Mouse (Mus musculus): ENCODE data around the gene Sars2.

- TF ChIP-seq POLR2A (IDR thresholded peaks at IDR 0.05; ENCODE audit: control insufficient read depth, extremely low read depth, insufficient read depth, low read length, poor library complexity), result no peak
- TF ChIP-seq CTCF (IDR thresholded peaks at IDR 0.05; ENCODE audit: borderline replicate concordance, control insufficient read depth, extremely low read depth, insufficient read depth, low read length, poor library complexity), result no peak
Measured at GRCm38 (mm10) chr7:28802846-28803588, 61.2 kb downstream of the Sars2 start.

Data from thymus, adult 2 months (tissue).